Mouse (Mus musculus): ENCODE data around the gene Dynlt1a. TPM values are rescaled to one million over a fixed set of nuclear protein-coding genes. Genes with fewer than 3 reads are reported as not detected.

Dynlt1a gene
- polyA plus RNA-seq, 1 experiment from 2014 or later = 34.2 TPM

Other genes starting within 250 kb of the Dynlt1a start
- gene Serac1, start 237.8 kb downstream of the Dynlt1a start, polyA plus RNA-seq (2014; fragmentation: Nextera tagmentation; extraction: Ambion mirVana) = 7.9 and 9.0 TPM in 2 replicates
- 163 and 170 TPM in 2 replicates for gene Gtf2h5, start 237.7 kb downstream of the Dynlt1a start, polyA plus RNA-seq (2014; fragmentation: Nextera tagmentation; extraction: Ambion mirVana)
- gene Tulp4, start 211.1 kb downstream of the Dynlt1a start, polyA plus RNA-seq (2014; fragmentation: Nextera tagmentation; extraction: Ambion mirVana) = 122 and 133 TPM in 2 replicates
- 29.8 and 31.9 TPM in 2 replicates for gene Tmem181a, start 60.6 kb downstream of the Dynlt1a start, polyA plus RNA-seq (2014; fragmentation: Nextera tagmentation; extraction: Ambion mirVana)
- gene Dynlt1b, start 112.6 kb upstream of the Dynlt1a start, polyA plus RNA-seq (2014; fragmentation: Nextera tagmentation; extraction: Ambion mirVana) = 845 and 923 TPM in 2 replicates